Mouse (Mus musculus): ENCODE measurements around the gene Myom3. TPM values are rescaled to one million over a fixed set of nuclear protein-coding genes. Genes with fewer than 3 reads are reported as not detected.

Myom3 gene
- polyA plus RNA-seq, 1 experiment from 2014 or later = 0.35 TPM

DNA sequence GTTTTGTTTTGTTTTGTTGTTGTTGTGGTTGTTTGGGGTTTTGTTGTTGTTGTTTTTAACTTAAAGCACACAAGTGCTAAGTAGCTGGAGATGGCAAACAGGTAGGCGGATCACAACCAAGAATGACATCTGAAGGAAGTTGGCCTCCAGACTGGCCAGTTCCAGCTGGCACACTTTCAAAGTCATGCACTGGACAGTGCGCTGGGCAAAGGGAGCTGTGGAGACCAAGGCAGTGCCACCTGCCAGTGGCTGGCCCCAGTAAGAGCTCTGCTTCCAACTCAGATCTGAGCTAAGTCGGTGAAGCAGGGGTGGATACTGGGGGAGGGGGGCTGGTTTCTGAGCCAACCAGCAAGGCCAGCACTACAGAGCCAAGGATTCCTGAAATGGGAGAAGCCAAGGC, 7.5 kb downstream of the Myom3 start:
- Histone ChIP-seq H3K4me3 (ENCODE audit: low read length) (no peak overlapping the region), H3K36me3 (ENCODE audit: control insufficient read depth, insufficient read depth, low read length) (no peaks in the 10 kb centered on the region), H3K9ac (ENCODE audit: low read depth, low read length) (no peak overlapping the region), H3K4me1 (ENCODE audit: control insufficient read depth, insufficient read depth, low read length) (0 out of 2 replicates have a peak, but pooled peaks cover 4% of the 10 kb centered on the region), H3K9me3 (ENCODE audit: control insufficient read depth, low read length) (no peaks in the 10 kb centered on the region), H3K27me3 (ENCODE audit: control insufficient read depth, insufficient read depth, low read length) (no peaks in the 10 kb centered on the region), H3K27ac (ENCODE audit: low read depth, low read length) (no peak overlapping the region), H3K4me2 (replicated peaks; ENCODE audit: low read depth, low read length) (no peak overlapping the region)
- ATAC-seq (ENCODE audit: low FRiP score, low TSS enrichment) = no peak
- 74% methylated on average over 3 of the region's 3 CpGs for WGBS

DNA sequence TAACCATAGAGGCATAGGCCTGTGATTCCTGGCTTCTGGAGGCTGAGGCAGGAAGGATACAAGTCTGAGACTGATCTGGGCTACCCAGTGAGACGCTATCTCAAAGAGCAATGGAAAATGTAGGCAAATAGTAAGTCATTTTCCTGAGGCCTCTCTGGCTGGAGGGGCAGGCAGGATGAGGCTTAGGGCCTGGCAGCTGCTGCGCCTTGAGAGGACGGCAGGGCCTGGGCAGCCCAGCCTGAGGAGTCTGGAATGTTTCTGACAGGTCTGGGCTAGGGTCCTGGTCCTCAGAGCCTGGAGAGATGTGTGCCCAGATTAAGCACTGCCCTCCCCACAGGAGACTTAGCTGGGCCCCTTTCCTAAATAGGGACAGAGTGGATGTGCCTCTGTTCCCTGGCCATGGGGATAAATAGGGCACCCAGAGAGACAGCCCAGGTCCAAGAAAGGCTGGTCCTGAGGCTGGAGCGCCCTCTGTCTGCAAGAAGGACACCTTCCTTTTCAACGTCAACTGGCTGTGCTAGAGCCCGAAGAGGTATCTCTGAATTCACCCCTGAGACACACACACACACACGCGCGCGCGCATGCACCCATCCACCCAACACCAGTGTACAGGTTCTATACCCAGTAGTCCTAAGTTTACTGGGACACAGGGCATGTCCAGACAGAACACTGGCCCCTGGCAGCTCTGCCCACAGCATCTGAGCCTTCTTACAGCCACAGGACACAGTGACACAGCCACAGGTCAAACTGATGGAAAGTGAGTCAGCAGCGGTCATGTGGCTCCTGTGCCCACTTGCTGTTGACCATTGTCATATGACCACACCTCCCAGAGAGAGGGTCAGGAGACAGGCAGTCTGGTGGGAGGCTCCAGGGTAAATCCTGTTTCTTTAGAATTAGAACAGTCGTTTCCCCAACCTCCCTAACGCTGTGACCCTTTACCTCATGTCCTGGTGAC, 9.3 kb downstream of the Myom3 start:
- H3K36me3 ChIP-seq (ENCODE audit: control insufficient read depth, insufficient read depth, low read length) = no peaks in the 10 kb centered on the region
- H3K4me2 ChIP-seq (replicated peaks; ENCODE audit: low read depth, low read length) = no peak overlapping the region
- no peak overlapping the region for H3K4me3 ChIP-seq (ENCODE audit: low read length)
- no peak overlapping the region for H3K27ac ChIP-seq (ENCODE audit: low read depth, low read length)
- H3K4me1 ChIP-seq (ENCODE audit: control insufficient read depth, insufficient read depth, low read length) = no peaks in the 10 kb centered on the region
- H3K27me3 ChIP-seq (ENCODE audit: control insufficient read depth, insufficient read depth, low read length) = no peaks in the 10 kb centered on the region
- H3K9ac ChIP-seq (ENCODE audit: low read depth, low read length) = no peak overlapping the region
- ATAC-seq (ENCODE audit: low FRiP score, low TSS enrichment) = no peak
- no peaks in the 10 kb centered on the region for H3K9me3 ChIP-seq (ENCODE audit: control insufficient read depth, low read length)
- 57% methylated on average over 14 of the region's 14 CpGs for WGBS

DNA sequence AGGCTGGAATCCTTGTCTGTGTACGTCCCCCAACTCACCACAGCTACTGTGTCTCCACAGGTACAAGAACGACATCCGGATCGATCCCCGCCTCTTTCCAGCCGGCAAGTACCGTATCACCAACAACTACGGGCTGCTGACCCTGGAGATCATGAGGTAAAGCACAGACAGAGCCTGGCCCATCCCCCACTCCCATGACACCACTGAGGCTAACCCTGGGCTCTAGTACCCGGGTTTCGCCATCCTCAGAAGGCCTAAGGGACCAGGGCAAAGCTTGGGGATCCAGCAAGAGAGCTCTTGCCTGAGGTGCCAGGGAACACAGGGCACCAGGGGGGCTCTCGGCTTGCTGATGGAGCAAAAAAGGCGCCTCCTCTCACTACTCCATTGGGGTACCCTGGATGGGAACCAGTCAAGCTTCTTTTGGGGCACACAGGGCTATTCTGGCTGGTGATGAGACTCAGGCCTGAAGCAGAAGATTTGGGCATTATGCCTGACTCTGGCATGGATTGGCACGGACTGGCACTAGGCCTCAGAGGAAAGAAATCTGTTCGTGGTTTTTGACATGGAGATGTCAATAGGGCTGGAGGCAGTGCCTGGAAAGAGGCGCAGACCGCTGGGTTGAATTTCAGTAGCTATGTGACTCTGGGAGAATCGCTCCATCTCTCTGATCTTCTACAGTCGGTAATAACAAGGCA, 11.2 kb downstream of the Myom3 start:
- no peak for ATAC-seq (ENCODE audit: low FRiP score, low TSS enrichment)
- Histone ChIP-seq H3K4me2 (replicated peaks; ENCODE audit: low read depth, low read length) (no peak overlapping the region), H3K4me3 (ENCODE audit: low read length) (no peak overlapping the region), H3K9ac (ENCODE audit: low read depth, low read length) (no peak overlapping the region), H3K36me3 (ENCODE audit: control insufficient read depth, insufficient read depth, low read length) (no peaks in the 10 kb centered on the region), H3K27me3 (ENCODE audit: control insufficient read depth, insufficient read depth, low read length) (no peaks in the 10 kb centered on the region), H3K9me3 (ENCODE audit: control insufficient read depth, low read length) (no peaks in the 10 kb centered on the region), H3K4me1 (ENCODE audit: control insufficient read depth, insufficient read depth, low read length) (no peaks in the 10 kb centered on the region), H3K27ac (ENCODE audit: low read depth, low read length) (no peak overlapping the region)
- WGBS = 86% methylated on average over 18 of the region's 18 CpGs

DNA sequence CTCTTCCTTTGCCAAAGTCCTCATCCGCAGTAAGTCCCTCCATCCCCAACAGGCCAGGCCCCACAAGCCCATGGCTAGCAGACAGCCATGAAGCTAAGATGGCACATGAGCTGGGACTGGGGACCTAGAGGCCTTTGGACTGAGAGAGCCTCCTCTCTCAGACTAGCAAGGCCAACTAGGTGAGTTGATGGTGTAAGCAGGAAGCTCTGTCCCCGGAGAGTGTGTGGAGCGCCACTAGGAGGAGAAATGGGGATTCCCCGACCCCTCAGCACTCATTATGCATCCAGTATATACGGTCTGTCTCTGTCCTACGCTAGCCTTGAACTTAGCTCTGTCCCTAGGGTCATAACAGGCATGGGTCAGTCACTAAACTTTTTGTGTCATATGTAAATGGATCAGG, 12.1 kb downstream of the Myom3 start:
- no peak overlapping the region for H3K9ac ChIP-seq (ENCODE audit: low read depth, low read length)
- no peak overlapping the region for H3K4me2 ChIP-seq (replicated peaks; ENCODE audit: low read depth, low read length)
- WGBS = 85% methylated on average over 6 of the region's 6 CpGs
- no peaks in the 10 kb centered on the region for H3K36me3 ChIP-seq (ENCODE audit: control insufficient read depth, insufficient read depth, low read length)
- no peak for ATAC-seq (ENCODE audit: low FRiP score, low TSS enrichment)
- no peaks in the 10 kb centered on the region for H3K27me3 ChIP-seq (ENCODE audit: control insufficient read depth, insufficient read depth, low read length)
- no peak overlapping the region for H3K4me3 ChIP-seq (ENCODE audit: low read length)
- no peaks in the 10 kb centered on the region for H3K4me1 ChIP-seq (ENCODE audit: control insufficient read depth, insufficient read depth, low read length)
- no peaks in the 10 kb centered on the region for H3K9me3 ChIP-seq (ENCODE audit: control insufficient read depth, low read length)
- no peak overlapping the region for H3K27ac ChIP-seq (ENCODE audit: low read depth, low read length)

DNA sequence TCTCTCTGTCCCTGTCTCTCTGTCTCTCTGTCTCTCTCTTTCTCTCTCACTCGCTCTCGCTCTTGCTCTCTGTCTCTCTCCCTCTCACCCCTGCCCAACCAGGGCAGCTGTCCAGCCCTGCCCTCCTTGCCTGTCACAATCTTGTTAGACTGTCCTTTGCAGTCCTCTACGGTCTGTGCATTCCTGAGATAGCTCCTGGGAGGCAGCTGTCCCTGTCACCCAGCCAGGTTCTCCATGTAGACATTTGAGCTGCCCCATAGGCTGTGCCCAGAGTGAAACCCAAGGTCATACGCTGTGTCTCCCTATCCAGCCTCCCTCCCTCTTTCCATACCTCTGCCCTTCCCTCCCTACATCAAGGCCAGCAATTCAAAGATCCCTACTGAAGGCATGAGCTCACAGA, 13.2 kb downstream of the Myom3 start:
- H3K4me1 ChIP-seq (ENCODE audit: control insufficient read depth, insufficient read depth, low read length) = no peaks in the 10 kb centered on the region
- H3K4me2 ChIP-seq (replicated peaks; ENCODE audit: low read depth, low read length) = no peak overlapping the region
- 76% methylated on average over 4 of the region's 4 CpGs for WGBS
- no peak overlapping the region for H3K27ac ChIP-seq (ENCODE audit: low read depth, low read length)
- no peaks in the 10 kb centered on the region for H3K27me3 ChIP-seq (ENCODE audit: control insufficient read depth, insufficient read depth, low read length)
- no peaks in the 10 kb centered on the region for H3K36me3 ChIP-seq (ENCODE audit: control insufficient read depth, insufficient read depth, low read length)
- no peaks in the 10 kb centered on the region for H3K9me3 ChIP-seq (ENCODE audit: control insufficient read depth, low read length)
- 0 out of 2 replicates have a peak, but pooled peaks have one; percentile 9 for ATAC-seq (ENCODE audit: low FRiP score, low TSS enrichment)
- H3K9ac ChIP-seq (ENCODE audit: low read depth, low read length) = no peak overlapping the region
- H3K4me3 ChIP-seq (ENCODE audit: low read length) = no peak overlapping the region

DNA sequence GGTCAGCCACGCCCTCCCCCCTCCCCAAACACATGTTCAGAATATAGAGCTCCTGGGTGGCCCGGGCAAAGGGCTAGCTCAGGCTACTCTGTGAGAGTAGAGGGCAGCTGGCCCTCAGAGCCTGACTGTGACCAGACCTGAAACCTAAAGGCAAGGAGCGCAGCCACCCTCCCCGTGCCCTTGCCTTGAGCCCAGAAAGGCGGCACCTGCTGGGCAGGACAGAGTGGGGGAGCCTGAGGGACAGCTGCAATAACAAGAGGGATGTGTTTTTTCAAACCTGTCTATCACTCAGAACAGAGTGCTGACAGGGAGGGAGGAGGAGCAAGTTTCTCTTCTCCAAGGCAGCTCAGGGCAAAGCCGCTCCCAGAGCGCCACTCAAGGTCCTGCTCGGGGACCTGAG, 15.0 kb downstream of the Myom3 start:
- Histone ChIP-seq H3K27me3 (ENCODE audit: control insufficient read depth, insufficient read depth, low read length) (no peaks in the 10 kb centered on the region), H3K4me2 (replicated peaks; ENCODE audit: low read depth, low read length) (no peak overlapping the region), H3K4me1 (ENCODE audit: control insufficient read depth, insufficient read depth, low read length) (no peaks in the 10 kb centered on the region), H3K4me3 (ENCODE audit: low read length) (no peak overlapping the region), H3K9me3 (ENCODE audit: control insufficient read depth, low read length) (no peaks in the 10 kb centered on the region), H3K36me3 (ENCODE audit: control insufficient read depth, insufficient read depth, low read length) (no peaks in the 10 kb centered on the region), H3K27ac (ENCODE audit: low read depth, low read length) (no peak overlapping the region), H3K9ac (ENCODE audit: low read depth, low read length) (no peak overlapping the region)
- no peak for ATAC-seq (ENCODE audit: low FRiP score, low TSS enrichment)
- WGBS = 58% methylated on average over 8 of the region's 8 CpGs

DNA sequence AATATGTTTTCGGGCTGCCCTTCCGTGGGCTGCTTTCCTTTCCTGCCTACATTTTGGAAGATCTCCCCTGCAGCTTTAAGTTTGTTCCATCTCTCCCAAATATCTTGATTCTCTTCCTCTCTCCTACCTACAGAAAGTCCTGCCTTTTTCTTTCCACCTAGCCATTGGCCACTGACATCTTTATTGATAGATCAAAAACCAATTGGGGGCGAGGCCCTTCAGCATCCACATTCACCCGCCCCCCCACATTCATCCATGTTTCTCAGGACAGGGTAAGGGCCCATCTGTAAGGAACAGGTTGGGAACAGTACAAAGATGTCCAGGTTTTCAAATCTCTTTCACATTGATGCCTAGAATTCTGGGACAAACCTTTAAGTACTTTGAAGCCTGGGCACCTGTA, 17.3 kb downstream of the Myom3 start:
- ATAC-seq (ENCODE audit: low FRiP score, low TSS enrichment) = no peak
- Histone ChIP-seq H3K9me3 (ENCODE audit: control insufficient read depth, low read length) (no peaks in the 10 kb centered on the region), H3K27ac (ENCODE audit: low read depth, low read length) (no peak overlapping the region), H3K27me3 (ENCODE audit: control insufficient read depth, insufficient read depth, low read length) (no peaks in the 10 kb centered on the region), H3K36me3 (ENCODE audit: control insufficient read depth, insufficient read depth, low read length) (no peaks in the 10 kb centered on the region), H3K4me3 (ENCODE audit: low read length) (no peak overlapping the region), H3K9ac (ENCODE audit: low read depth, low read length) (no peak overlapping the region), H3K4me2 (replicated peaks; ENCODE audit: low read depth, low read length) (no peak overlapping the region), H3K4me1 (ENCODE audit: control insufficient read depth, insufficient read depth, low read length) (0 out of 2 replicates have a peak, but pooled peaks cover 5% of the 10 kb centered on the region)
- WGBS = 91% methylated on average over 4 of the region's 4 CpGs

DNA sequence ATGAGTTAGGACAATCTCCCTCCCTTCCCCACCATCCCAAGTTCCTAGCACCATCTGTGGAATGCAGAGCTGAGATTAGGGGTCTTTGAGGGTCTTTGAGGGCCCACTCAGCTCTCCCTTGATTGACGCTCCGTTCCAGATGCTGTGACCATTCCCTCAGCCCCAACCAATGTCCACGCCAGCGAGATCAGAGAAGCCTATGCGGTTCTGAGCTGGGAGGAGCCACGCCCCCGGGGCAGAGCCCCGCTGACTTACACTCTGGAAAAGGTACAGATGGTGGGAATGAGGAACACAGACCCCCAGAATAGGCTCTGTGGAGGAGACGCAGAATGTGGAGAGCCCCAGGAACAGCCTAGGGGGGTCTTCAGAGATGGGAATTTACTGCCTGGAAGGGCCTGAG, 20.1 kb downstream of the Myom3 start:
- no peak for ATAC-seq (ENCODE audit: low FRiP score, low TSS enrichment)
- H3K27ac ChIP-seq (ENCODE audit: low read depth, low read length) = no peak overlapping the region
- H3K9me3 ChIP-seq (ENCODE audit: control insufficient read depth, low read length) = no peaks in the 10 kb centered on the region
- no peak overlapping the region for H3K4me3 ChIP-seq (ENCODE audit: low read length)
- H3K9ac ChIP-seq (ENCODE audit: low read depth, low read length) = no peak overlapping the region
- no peaks in the 10 kb centered on the region for H3K36me3 ChIP-seq (ENCODE audit: control insufficient read depth, insufficient read depth, low read length)
- 0 out of 2 replicates have a peak, but pooled peaks cover 5% of the 10 kb centered on the region for H3K4me1 ChIP-seq (ENCODE audit: control insufficient read depth, insufficient read depth, low read length)
- no peak overlapping the region for H3K4me2 ChIP-seq (replicated peaks; ENCODE audit: low read depth, low read length)
- 65% methylated on average over 9 of the region's 9 CpGs for WGBS
- H3K27me3 ChIP-seq (ENCODE audit: control insufficient read depth, insufficient read depth, low read length) = no peaks in the 10 kb centered on the region

DNA sequence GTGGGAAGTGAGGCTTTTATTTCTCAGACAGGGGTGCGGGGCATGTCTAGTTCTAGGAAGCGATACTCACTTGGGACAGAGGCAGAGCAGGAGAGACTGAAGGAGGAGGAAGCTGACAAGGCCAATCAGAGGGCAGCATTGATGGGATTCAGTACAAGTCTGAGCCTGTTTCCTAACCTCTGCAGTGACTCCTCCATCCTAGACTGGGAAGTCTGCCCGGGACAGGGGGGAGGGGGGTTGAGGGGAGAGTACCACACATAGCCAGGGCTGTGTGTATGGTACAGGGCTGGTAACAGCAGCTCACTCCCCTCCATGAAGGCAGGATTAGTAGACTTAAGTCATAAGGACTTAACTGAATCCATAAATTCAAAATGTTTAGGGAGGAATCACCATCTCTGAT, 20.7 kb downstream of the Myom3 start:
- H3K4me2 ChIP-seq (replicated peaks; ENCODE audit: low read depth, low read length) = no peak overlapping the region
- no peaks in the 10 kb centered on the region for H3K27me3 ChIP-seq (ENCODE audit: control insufficient read depth, insufficient read depth, low read length)
- H3K36me3 ChIP-seq (ENCODE audit: control insufficient read depth, insufficient read depth, low read length) = no peaks in the 10 kb centered on the region
- H3K27ac ChIP-seq (ENCODE audit: low read depth, low read length) = no peak overlapping the region
- no peak overlapping the region for H3K4me3 ChIP-seq (ENCODE audit: low read length)
- no peak overlapping the region for H3K9ac ChIP-seq (ENCODE audit: low read depth, low read length)
- no peaks in the 10 kb centered on the region for H3K9me3 ChIP-seq (ENCODE audit: control insufficient read depth, low read length)
- H3K4me1 ChIP-seq (ENCODE audit: control insufficient read depth, insufficient read depth, low read length) = 0 out of 2 replicates have a peak, but pooled peaks cover 5% of the 10 kb centered on the region
- 63% methylated on average over 3 of the region's 3 CpGs for WGBS
- no peak for ATAC-seq (ENCODE audit: low FRiP score, low TSS enrichment)

Data from kidney, embryonic 14.5 days (tissue).